Mouse (Mus musculus) urinary bladder, postnatal 10 days (tissue): Measurements from ENCODE around the gene Cbr4.

Experiments used
- DNase-seq: peaks from one replicate; pipeline ENCODE4 v3.0.0; 2022; ENCODE audit warnings: low spot score

The Cbr4 gene

GRCm38 (mm10) chr8:61550006-61550748 lies 62.6 kb downstream of the Cbr4 start:
- DNase-seq: no peak

- no peak for DNase-seq
Observed at GRCm38 (mm10) chr8:61552221-61552620, 64.7 kb downstream of the Cbr4 start.

- DNase-seq: no peak
Observed at GRCm38 (mm10) chr8:61552755-61553402, 65.3 kb downstream of the Cbr4 start.

GRCm38 (mm10) chr8:61555343-61555742 lies 67.8 kb downstream of the Cbr4 start:
- DNase-seq: no peak

GRCm38 (mm10) chr8:61556219-61556618 lies 68.7 kb downstream of the Cbr4 start:
- DNase-seq: no peak
